Mouse (Mus musculus): Measurements from ENCODE around the gene Mcm6. TPM values are rescaled to one million over a fixed set of nuclear protein-coding genes. Genes with fewer than 3 reads are reported as not detected.

The Mcm6 gene
- 50.1 to 76.0 TPM (median 57.7 TPM) in 3 replicates for total RNA-seq (2017)

GRCm38 (mm10) chr1:128359554-128360376, at the start of gene Mcm6:
Mcm6 (minus strand) TSS chr1:128359664.
- ATAC-seq (replicated peaks; ENCODE audit: insufficient number of reproducible peaks, low FRiP score, low TSS enrichment, poor library complexity, severe bottlenecking), result peak; percentile 97

GRCm38 (mm10) chr1:128406846-128407245, 47.4 kb upstream of the Mcm6 start:
- no peak for ATAC-seq (replicated peaks; ENCODE audit: insufficient number of reproducible peaks, low FRiP score, low TSS enrichment, poor library complexity, severe bottlenecking)

- no peak for ATAC-seq (replicated peaks; ENCODE audit: insufficient number of reproducible peaks, low FRiP score, low TSS enrichment, poor library complexity, severe bottlenecking)
Measured at GRCm38 (mm10) chr1:128405675-128406074, 46.2 kb upstream of the Mcm6 start.

GRCm38 (mm10) chr1:128405041-128405481, 45.6 kb upstream of the Mcm6 start:
- ATAC-seq (replicated peaks; ENCODE audit: insufficient number of reproducible peaks, low FRiP score, low TSS enrichment, poor library complexity, severe bottlenecking), result no peak

GRCm38 (mm10) chr1:128400926-128401325, 41.5 kb upstream of the Mcm6 start:
- ATAC-seq (replicated peaks; ENCODE audit: insufficient number of reproducible peaks, low FRiP score, low TSS enrichment, poor library complexity, severe bottlenecking), result no peak

GRCm38 (mm10) chr1:128399941-128400915, 40.8 kb upstream of the Mcm6 start:
- ATAC-seq (replicated peaks; ENCODE audit: insufficient number of reproducible peaks, low FRiP score, low TSS enrichment, poor library complexity, severe bottlenecking), result no peak

GRCm38 (mm10) chr1:128398738-128399445, 39.4 kb upstream of the Mcm6 start:
- ATAC-seq (replicated peaks; ENCODE audit: insufficient number of reproducible peaks, low FRiP score, low TSS enrichment, poor library complexity, severe bottlenecking), result no peak

- ATAC-seq (replicated peaks; ENCODE audit: insufficient number of reproducible peaks, low FRiP score, low TSS enrichment, poor library complexity, severe bottlenecking), result no peak
Measured at GRCm38 (mm10) chr1:128394657-128395056, 35.2 kb upstream of the Mcm6 start.

- no peak for ATAC-seq (replicated peaks; ENCODE audit: insufficient number of reproducible peaks, low FRiP score, low TSS enrichment, poor library complexity, severe bottlenecking)
Measured at GRCm38 (mm10) chr1:128392382-128392781, 32.9 kb upstream of the Mcm6 start.

- ATAC-seq (replicated peaks; ENCODE audit: insufficient number of reproducible peaks, low FRiP score, low TSS enrichment, poor library complexity, severe bottlenecking), result 0 out of 2 replicates have a peak, but pooled peaks have one; percentile 50
Measured at GRCm38 (mm10) chr1:128386487-128386886, 27.0 kb upstream of the Mcm6 start.

- no peak for ATAC-seq (replicated peaks; ENCODE audit: insufficient number of reproducible peaks, low FRiP score, low TSS enrichment, poor library complexity, severe bottlenecking)
Measured at GRCm38 (mm10) chr1:128376841-128377240, 17.4 kb upstream of the Mcm6 start.

- no peak for ATAC-seq (replicated peaks; ENCODE audit: insufficient number of reproducible peaks, low FRiP score, low TSS enrichment, poor library complexity, severe bottlenecking)
Measured at GRCm38 (mm10) chr1:128372143-128372860, 12.8 kb upstream of the Mcm6 start.

- 0 out of 2 replicates have a peak, but pooled peaks have one; percentile 59 for ATAC-seq (replicated peaks; ENCODE audit: insufficient number of reproducible peaks, low FRiP score, low TSS enrichment, poor library complexity, severe bottlenecking)
Measured at GRCm38 (mm10) chr1:128368732-128369441, 9.4 kb upstream of the Mcm6 start.

GRCm38 (mm10) chr1:128360601-128361000, 1.1 kb upstream of the Mcm6 start:
- ATAC-seq (replicated peaks; ENCODE audit: insufficient number of reproducible peaks, low FRiP score, low TSS enrichment, poor library complexity, severe bottlenecking), result no peak

GRCm38 (mm10) chr1:128358916-128359553, 429 bp downstream of the Mcm6 start:
- no peak for ATAC-seq (replicated peaks; ENCODE audit: insufficient number of reproducible peaks, low FRiP score, low TSS enrichment, poor library complexity, severe bottlenecking)

GRCm38 (mm10) chr1:128358276-128358675, 1.2 kb downstream of the Mcm6 start:
- no peak for ATAC-seq (replicated peaks; ENCODE audit: insufficient number of reproducible peaks, low FRiP score, low TSS enrichment, poor library complexity, severe bottlenecking)

GRCm38 (mm10) chr1:128357452-128357851, 2.0 kb downstream of the Mcm6 start:
- no peak for ATAC-seq (replicated peaks; ENCODE audit: insufficient number of reproducible peaks, low FRiP score, low TSS enrichment, poor library complexity, severe bottlenecking)

All from monocyte, adult 5-6 weeks (primary cell).